Mouse (Mus musculus) layer of hippocampus, adult 2 months (tissue): Measurements from ENCODE around the gene Nfe2l2. TPM values are rescaled to one million over a fixed set of nuclear protein-coding genes. Genes with fewer than 3 reads are reported as not detected.

ENCODE experiments used
- DNase-seq, 2 experiments: peaks; one replicate each; pipeline ENCODE4 v3.0.0; 2022; ENCODE audit warnings: low spot score in 2 of 2
- H3K27ac ChIP-seq: fragments of 200-600 bp; 2 replicates; pipeline ENCODE4 v1.8.1; 2022
- H3K4me3 ChIP-seq: fragments of 200-600 bp; 2 replicates; pipeline ENCODE4 v1.8.1; 2022; ENCODE audit warnings: mild to moderate bottlenecking
- CTCF ChIP-seq: fragments of 200-600 bp; conservative IDR thresholded peaks from 2 replicates; pipeline ENCODE4 v1.8.1; 2022; ENCODE audit warnings: antibody characterized with exemption, mild to moderate bottlenecking, moderate library complexity
- total RNA-seq, 2 experiments: library from RNA; stranded (reverse); gene quantifications; 2 replicates each; pipeline ENCODE4 v1.2.3; 2021

Nfe2l2 gene
- total RNA-seq, 2 experiments from 2014 or later = 12.6 to 13.6 TPM

- H3K27ac ChIP-seq = no peak overlapping the region
- TF ChIP-seq CTCF = no peak
- H3K4me3 ChIP-seq = no peak overlapping the region
- DNase-seq = no peak
These were observed 13.8 kb downstream of the Nfe2l2 start for GRCm38 (mm10) chr2:75690656-75691055.

DNA sequence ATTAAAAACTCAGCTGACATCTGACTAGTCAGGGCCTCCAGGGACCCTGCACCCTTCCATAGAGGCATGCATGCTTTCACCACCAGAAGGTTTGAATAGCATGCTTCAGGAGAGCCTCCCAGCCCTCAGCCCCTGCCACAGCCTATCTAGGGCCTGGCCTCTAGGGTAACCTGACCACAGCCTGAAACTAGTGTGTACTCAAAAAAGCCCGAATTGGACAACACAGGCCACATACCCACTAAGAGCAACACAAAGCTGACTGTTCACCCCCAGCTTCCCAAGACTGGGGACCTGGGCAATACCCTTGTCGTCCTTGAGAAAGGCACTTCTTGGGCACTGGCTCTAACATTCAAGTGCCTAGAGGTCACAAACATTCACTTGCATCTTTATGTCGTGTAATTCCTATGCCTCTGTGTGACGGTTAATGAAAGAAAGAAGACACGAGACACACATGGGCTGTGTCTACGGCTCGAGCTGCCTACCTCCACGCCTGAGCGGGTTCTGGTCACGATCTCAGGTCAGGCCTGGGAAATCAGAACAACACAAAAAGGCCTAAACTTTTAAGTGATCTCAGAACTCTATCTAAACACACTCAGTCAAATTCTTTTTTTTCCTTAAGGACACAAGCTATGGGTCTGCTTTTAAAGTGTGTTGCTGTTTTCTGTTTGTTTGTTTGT, 14.8 kb downstream of the Nfe2l2 start:
- DNase-seq = peak in 1 of 2 experiments; percentile 8
- no peak overlapping the region for H3K27ac ChIP-seq
- no peak for TF ChIP-seq CTCF
- H3K4me3 ChIP-seq = no peak overlapping the region

- Histone ChIP-seq H3K27ac (no peak overlapping the region), H3K4me3 (no peak overlapping the region)
- no peak for DNase-seq
- no peak for TF ChIP-seq CTCF
These were observed 15.5 kb downstream of the Nfe2l2 start for GRCm38 (mm10) chr2:75688901-75689300.

DNA sequence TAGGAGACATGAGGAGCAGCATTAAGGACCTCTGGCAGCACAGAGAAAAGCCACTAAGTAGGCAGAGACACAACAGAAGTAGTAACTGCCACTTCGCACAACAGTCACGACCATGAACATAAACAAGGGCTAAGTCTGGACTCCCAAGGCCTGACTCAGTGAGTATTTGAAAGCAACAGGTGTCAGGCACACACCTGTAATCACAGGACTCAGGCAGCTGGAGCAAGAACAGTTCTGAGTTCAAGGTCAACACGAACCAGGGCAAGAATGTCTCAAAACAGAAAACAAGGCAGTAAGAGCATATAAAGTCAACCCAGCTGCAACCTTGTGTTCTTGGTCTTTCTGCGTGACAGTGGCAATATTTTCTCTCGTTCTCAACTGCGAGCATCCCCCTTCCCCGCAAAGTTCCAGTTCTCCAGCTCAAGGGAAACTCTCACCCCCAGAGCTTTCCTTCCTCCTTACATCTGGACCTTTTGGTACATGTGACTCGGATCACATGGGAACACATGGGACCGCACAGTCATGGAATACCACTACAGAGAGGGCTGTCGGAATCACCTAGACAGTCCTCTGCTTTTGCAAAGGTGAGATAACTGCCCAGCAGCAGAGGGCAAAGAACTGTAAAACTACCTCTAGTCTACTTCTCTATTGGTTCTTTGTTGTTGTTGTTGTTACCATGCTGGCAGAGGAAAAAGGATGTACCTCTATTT, 17.2 kb downstream of the Nfe2l2 start:
- no peak overlapping the region for H3K27ac ChIP-seq
- no peak for DNase-seq
- H3K4me3 ChIP-seq = no peak overlapping the region
- TF ChIP-seq CTCF = no peak

DNA sequence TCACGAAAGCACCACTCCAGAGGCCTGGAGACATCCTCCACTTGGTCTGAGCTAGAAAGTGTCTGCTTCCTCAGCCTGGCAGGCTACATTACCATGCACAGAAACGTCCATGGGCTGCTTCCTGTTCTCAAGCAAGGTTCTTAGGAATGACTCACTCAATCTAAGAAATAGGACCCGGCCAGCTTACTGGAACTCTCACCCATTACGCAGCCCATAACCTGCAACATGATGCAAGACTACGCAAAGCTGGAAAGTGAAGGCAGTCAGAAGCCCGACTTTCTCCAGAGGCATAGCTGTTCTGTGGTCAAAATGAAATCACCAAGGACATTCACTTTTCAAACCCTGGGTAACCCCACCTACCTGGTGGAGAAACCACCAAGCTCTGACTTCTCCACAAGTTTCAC, 19.0 kb downstream of the Nfe2l2 start:
- 0 out of 2 replicates have a peak overlapping the region, but pooled peaks have one; percentile 1 for H3K27ac ChIP-seq
- H3K4me3 ChIP-seq = no peak overlapping the region
- no peak for DNase-seq
- no peak for TF ChIP-seq CTCF

DNA sequence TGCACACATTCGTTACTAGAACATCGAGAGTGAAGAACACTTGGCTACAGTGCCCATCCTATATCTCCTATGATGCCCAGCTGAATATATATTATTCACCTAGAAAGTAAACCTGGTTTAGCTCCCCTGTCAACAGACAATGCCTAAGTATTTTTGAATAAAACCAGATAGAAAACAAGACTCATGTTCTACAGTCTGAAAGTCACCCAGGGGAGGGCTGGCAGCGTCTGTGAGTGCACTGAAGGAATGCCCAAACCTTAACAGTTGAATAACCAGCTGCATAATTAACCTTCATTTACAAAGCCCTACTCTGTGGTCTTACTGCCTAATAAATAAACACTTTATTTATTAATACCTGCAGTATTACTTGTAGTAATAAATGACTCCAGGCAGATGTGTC, 19.9 kb downstream of the Nfe2l2 start:
- no peak for DNase-seq
- Histone ChIP-seq H3K27ac (peak overlapping the region; percentile 60; the same call in 1 of the 2 replicates), H3K4me3 (no peak overlapping the region)
- TF ChIP-seq CTCF = no peak

- peak; percentile 20 to 27 for DNase-seq
- peak overlapping the region; percentile 60 for H3K27ac ChIP-seq
- H3K4me3 ChIP-seq = no peak overlapping the region
- no peak for TF ChIP-seq CTCF
These were observed 21.3 kb downstream of the Nfe2l2 start for GRCm38 (mm10) chr2:75682978-75683709.

DNA sequence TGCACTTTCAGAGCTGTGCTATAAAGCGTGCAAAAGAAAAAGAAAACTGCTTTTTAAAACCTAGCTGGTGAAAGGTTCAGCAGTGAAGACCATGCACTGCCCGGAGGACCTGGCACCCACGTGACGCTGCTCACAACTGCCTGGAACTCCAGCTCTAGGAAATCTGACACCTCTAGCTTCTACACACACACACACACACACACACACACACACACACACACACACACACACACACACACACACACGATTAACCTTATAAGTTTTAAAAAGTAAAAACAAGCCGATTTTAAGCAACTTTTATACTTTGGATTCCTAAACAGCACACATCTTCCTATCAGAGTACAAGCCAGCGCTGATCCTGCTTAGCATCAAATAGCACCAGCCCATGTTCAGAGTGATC, 23.0 kb downstream of the Nfe2l2 start:
- Histone ChIP-seq H3K27ac (peak overlapping the region; percentile 72; the same call in 1 of the 2 replicates), H3K4me3 (no peak overlapping the region)
- DNase-seq = no peak
- TF ChIP-seq CTCF = no peak

DNA sequence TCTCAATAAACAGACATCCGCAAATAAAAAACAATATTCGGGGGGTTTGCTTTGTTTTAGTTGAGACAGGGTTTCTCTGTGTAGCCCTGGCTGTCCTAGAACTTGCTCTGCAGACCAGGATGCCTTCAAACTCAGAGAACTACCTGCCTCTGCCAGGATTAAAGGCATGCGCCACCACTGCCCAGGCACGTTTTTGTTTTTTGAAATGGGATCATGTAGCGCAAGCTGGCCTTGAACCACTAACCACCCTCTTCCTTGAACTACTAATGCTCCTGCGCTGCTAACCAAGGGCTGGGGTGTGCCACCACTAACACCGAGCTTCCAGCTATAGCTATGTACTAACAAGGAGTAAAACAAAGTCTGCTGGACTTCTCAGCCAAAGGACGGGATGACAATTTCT, 24.5 kb downstream of the Nfe2l2 start:
- Histone ChIP-seq H3K4me3 (no peak overlapping the region), H3K27ac (peak overlapping the region; percentile 72)
- DNase-seq = no peak
- no peak for TF ChIP-seq CTCF

DNA sequence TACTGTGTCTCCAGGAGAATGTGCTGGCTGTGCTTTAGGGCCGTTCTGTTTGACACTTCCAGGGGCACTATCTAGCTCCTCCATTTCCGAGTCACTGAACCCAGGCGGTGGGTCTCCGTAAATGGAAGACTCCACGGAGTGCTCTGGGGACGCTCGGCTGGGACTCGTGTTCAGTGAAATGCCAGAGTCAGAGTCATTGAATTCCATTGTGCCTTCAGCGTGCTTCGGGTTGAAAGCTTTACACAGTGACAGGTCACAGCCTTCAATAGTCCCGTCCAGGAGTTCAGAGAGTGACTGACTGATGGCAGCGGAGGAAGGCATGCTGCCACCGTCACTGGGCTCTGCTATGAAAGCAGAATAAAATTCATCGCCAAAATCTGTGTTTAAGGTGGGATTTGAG, 27.9 kb downstream of the Nfe2l2 start:
- TF ChIP-seq CTCF = no peak
- Histone ChIP-seq H3K27ac (no peak overlapping the region), H3K4me3 (no peak overlapping the region)
- DNase-seq = no peak

- Histone ChIP-seq H3K4me3 (no peak overlapping the region), H3K27ac (no peak overlapping the region)
- no peak for DNase-seq
- no peak for TF ChIP-seq CTCF
These were observed 31.9 kb downstream of the Nfe2l2 start for GRCm38 (mm10) chr2:75672561-75672960.

DNA sequence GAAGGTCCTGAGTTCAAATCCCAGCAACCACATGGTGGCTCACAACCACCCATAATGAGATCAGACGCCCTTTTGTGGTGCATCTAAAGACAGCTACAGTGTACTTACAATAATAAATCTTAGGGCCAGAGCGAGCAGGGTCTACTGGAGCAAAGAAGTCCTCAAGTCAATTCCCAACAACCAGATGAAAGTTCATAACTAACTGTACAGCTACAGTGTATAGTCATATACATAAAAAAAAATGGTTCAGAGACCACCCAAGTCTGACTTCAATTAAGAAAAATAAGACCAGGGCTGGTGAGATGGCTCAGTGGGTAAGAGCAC, 33.1 kb downstream of the Nfe2l2 start:
- DNase-seq = no peak
- no peak for TF ChIP-seq CTCF
- H3K27ac ChIP-seq = no peak overlapping the region
- H3K4me3 ChIP-seq = no peak overlapping the region
